Mouse (Mus musculus): ENCODE data around the gene Mark3. TPM values are rescaled to one million over a fixed set of nuclear protein-coding genes. Genes with fewer than 3 reads are reported as not detected.

The Mark3 gene
- polyA plus RNA-seq, 1 experiment from 2014 or later = 85.4 TPM

DNA sequence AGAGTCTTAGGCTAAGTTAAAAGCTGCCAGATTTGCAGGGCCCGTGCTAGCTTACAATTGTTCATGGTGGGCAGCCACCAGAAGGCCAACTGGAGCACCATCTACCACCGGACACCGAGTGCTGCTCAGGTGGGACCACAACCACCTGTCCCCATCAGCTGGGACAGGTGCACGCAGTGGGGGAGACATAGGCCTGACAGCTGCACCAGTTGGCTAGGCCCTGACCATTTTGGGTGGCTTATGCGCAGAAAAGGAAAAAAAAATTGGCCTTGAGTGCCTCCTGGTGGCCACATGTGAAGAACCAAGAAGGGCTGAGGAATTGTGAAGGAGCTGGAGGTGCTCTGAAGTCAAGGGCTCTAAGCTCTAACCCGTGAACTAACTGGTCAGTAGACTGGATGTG, 121.9 kb downstream of the Mark3 start:
- DNase-seq (ENCODE audit: low read depth, low spot score) (no peak), ATAC-seq (peak; percentile 8)
- no peak for TF ChIP-seq CTCF (IDR thresholded peaks at IDR 0.05)
- in situ Hi-C loops (cut with MboI; ENCODE audit: low pct_unique_long_range_greater_than_20kb) = loop anchor here (5.0 kb wide), 1 partner anchor 44 kb away; no protein-coding TSS in a partner anchor
- H3K27me3 ChIP-seq = no peaks in the 10 kb centered on the region
- POLR2A ChIA-PET = interaction anchor here (0.8 to 2.0 kb wide), 5 partner anchors 18 to 38 kb away, joined by 3 to 10 read pairs (median 4); partner anchors contain the start of gene Trmt61a
- CTCF ChIA-PET = interaction anchor here (0.6 to 4.5 kb wide), 10 partner anchors 9 to 43 kb away, joined by 3 to 49 read pairs (median 6); no protein-coding TSS in a partner anchor

DNA sequence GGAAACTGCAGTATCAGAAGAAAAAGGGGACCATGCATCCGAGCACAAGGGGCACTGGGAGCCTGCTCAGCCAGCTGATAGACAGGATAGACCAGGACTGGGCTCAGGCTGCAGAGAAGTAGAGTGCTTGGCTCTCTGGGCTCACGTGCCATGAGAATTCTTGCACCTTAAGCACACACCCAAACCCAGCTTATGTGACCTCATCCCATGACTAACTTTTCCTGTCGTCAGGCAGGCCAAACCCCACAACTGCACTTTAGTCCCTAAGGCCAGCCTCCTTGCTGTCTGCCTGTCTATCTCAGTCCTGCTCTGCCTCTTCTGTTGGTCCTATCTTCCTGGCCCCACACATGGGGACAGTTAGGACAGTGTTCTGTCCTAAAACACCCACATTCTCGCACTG, 123.4 kb downstream of the Mark3 start:
- DNase-seq (ENCODE audit: low read depth, low spot score) (no peak), ATAC-seq (no peak)
- no peak for TF ChIP-seq CTCF (IDR thresholded peaks at IDR 0.05)
- CTCF ChIA-PET = interaction anchor here (4.5 kb wide), 1 partner anchor 30 kb away, joined by 49 read pairs; no protein-coding TSS in a partner anchor
- POLR2A ChIA-PET = interaction anchor here (0.9 kb wide), 1 partner anchor 10 kb away, joined by 3 read pairs; no protein-coding TSS in a partner anchor
- no peaks in the 10 kb centered on the region for H3K27me3 ChIP-seq
- in situ Hi-C loops (cut with MboI; ENCODE audit: low pct_unique_long_range_greater_than_20kb) = loop anchor here (5.0 kb wide), 1 partner anchor 45 kb away; no protein-coding TSS in a partner anchor

DNA sequence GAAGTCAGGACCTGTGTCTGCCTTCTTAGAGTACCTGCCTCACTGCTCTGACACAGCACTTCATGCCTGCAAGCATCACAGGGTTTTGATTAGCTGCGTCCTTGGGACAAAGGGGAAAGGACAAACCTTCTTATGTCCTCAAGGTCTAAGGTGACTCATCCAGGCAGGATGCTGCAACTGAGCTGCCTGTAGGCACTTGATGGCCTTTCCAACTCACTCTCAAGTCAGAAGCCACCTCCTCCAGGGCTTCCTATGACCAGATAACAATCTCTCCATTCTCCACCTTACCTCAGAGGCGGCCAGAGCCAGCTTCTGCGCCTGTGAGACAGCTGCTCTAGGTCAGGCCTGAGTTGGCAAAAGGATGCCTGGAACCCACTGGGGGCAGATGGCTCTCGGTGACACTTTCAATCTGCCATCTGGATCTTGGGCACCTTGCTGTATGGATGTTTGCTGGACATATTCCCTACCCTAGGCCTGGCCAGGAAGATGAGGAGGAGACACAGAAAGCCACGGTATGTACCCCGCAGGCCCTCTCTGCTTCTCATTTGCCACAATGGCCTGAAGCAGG, 124.1 kb downstream of the Mark3 start:
- POLR2A ChIA-PET = no interaction called here
- no peaks in the 10 kb centered on the region for H3K27me3 ChIP-seq
- ATAC-seq = no peak
- CTCF ChIA-PET = interaction anchor here (4.5 kb wide), 1 partner anchor 31 kb away, joined by 49 read pairs; no protein-coding TSS in a partner anchor
- in situ Hi-C loops (cut with MboI; ENCODE audit: low pct_unique_long_range_greater_than_20kb) = loop anchor here (5.0 kb wide), 1 partner anchor 46 kb away; no protein-coding TSS in a partner anchor
- TF ChIP-seq CTCF (IDR thresholded peaks at IDR 0.05) = no peak
- no peak for DNase-seq (ENCODE audit: low read depth, low spot score)

- in situ Hi-C loops (cut with MboI; ENCODE audit: low pct_unique_long_range_greater_than_20kb) = loop anchor here (5.0 kb wide), 1 partner anchor 47 kb away; no protein-coding TSS in a partner anchor
- POLR2A ChIA-PET = no interaction called here
- CTCF ChIA-PET = no interaction called here
- no peaks in the 10 kb centered on the region for H3K27me3 ChIP-seq
- no peak for DNase-seq (ENCODE audit: low read depth, low spot score)
- TF ChIP-seq CTCF (IDR thresholded peaks at IDR 0.05) = no peak
- ATAC-seq = no peak
Measured at GRCm38 (mm10) chr12:111699542-111699941, 125.2 kb downstream of the Mark3 start.

DNA sequence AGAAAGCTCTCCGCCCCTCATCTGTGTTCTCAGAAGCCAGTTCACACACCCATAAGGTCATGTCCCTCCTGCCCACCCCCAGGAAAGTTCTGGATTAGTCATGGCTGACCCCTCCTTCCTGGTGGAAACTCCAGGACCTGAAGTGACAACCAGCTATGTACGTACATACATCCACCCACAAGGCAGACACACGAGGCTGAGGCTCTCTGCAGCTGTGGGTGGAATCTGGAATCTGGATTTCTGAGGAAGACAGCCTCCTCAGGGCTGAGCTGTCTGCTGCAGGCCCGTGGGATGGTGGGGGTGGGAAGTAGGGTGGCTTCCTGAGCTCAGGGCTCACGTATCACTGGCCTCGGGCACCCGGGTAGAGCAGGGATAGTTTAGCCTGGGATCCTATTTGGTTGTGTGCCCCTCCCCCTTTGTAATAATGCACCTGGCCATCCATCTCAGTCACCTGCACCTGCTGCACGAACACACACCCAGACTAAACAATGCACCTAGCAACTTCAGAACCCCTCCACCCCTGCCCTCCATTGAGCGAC, 126.7 kb downstream of the Mark3 start:
- DNase-seq (ENCODE audit: low read depth, low spot score) (no peak), ATAC-seq (no peak)
- TF ChIP-seq CTCF (IDR thresholded peaks at IDR 0.05) = no peak
- CTCF ChIA-PET = interaction anchor here (1.3 kb wide), 1 partner anchor 27 kb away, joined by 4 read pairs; no protein-coding TSS in a partner anchor
- POLR2A ChIA-PET = no interaction called here
- no peaks in the 10 kb centered on the region for H3K27me3 ChIP-seq
- in situ Hi-C loops (cut with MboI; ENCODE audit: low pct_unique_long_range_greater_than_20kb) = no loop called here

- ChIA-PET POLR2A (no interaction called here), CTCF (no interaction called here)
- in situ Hi-C loops (cut with MboI; ENCODE audit: low pct_unique_long_range_greater_than_20kb) = no loop called here
- no peak for ATAC-seq
- H3K27me3 ChIP-seq = no peaks in the 10 kb centered on the region
- TF ChIP-seq CTCF (IDR thresholded peaks at IDR 0.05) = no peak
- no peak for DNase-seq (ENCODE audit: low read depth, low spot score)
Measured at GRCm38 (mm10) chr12:111703301-111703700, 129.0 kb downstream of the Mark3 start.

GRCm38 (mm10) chr12:111704609-111705008, 130.3 kb downstream of the Mark3 start:
- CTCF ChIA-PET = interaction anchor here (1.4 to 1.9 kb wide), 2 partner anchors 9 to 36 kb away, joined by 6 to 11 read pairs; no protein-coding TSS in a partner anchor
- H3K27me3 ChIP-seq = no peaks in the 10 kb centered on the region
- DNase-seq (ENCODE audit: low read depth, low spot score) (peak; percentile 85), ATAC-seq (peak; percentile 90)
- TF ChIP-seq CTCF (IDR thresholded peaks at IDR 0.05) = no peak
- POLR2A ChIA-PET = interaction anchor here (1.3 kb wide), 1 partner anchor 15 kb away, joined by 3 read pairs; no protein-coding TSS in a partner anchor
- in situ Hi-C loops (cut with MboI; ENCODE audit: low pct_unique_long_range_greater_than_20kb) = no loop called here

DNA sequence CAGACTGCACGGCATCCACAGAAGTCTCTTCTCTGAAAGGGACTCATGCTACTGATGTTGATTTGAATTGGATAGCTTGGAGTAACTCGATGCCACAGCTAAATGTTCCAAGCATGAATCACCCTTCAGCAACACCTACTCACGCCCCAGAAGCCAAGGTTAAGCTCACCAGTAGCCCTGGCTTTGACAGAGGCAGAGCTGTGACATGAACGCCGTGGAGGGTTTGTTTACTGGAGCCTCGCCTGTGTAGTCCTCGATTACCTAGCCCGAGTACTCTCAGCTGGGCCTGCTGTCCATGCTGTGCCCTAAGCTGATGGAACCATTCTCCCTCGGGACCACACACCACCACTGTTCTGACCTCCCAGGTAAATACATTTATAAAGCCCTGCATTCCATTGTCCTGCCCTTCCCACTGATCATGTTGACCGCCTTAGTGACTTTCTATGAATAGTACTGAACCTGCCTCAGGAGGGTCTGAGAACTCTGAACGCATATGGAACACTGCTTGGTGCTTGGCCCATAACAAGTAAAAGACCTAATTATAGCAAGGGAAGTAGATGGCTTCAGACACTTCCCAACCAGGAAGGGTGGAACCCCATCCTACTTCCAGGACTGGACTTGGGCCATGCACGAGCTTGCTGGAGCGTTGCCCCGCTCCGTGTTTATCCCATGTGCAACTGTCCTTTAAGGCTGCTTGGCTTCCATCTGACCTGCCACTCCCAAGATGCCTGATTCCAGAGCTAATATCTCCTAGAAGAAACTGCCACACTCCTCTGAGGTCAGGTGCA, 131.1 kb downstream of the Mark3 start:
- no peak for DNase-seq (ENCODE audit: low read depth, low spot score)
- no peaks in the 10 kb centered on the region for H3K27me3 ChIP-seq
- POLR2A ChIA-PET = interaction anchor here (0.6 to 1.3 kb wide), 2 partner anchors 15 to 215 kb away, joined by 3 read pairs; no protein-coding TSS in a partner anchor
- peak; percentile 70 for ATAC-seq
- in situ Hi-C loops (cut with MboI; ENCODE audit: low pct_unique_long_range_greater_than_20kb) = no loop called here
- CTCF ChIA-PET = interaction anchor here (0.9 to 1.9 kb wide), 4 partner anchors 10 to 37 kb away, joined by 3 to 11 read pairs (median 4); partner anchors contain the start of gene Trmt61a
- no peak for TF ChIP-seq CTCF (IDR thresholded peaks at IDR 0.05)

Other genes starting within 250 kb of the Mark3 start
- gene Cdc42bpb, start 196.8 kb upstream of the Mark3 start, polyA plus RNA-seq (2021) = 103 TPM
- not detected for gene Lbhd2, start 167.7 kb upstream of the Mark3 start, polyA plus RNA-seq (2021)
- gene Exoc3l4, start 157.5 kb upstream of the Mark3 start, polyA plus RNA-seq (2021) = 8.5 TPM
- 57.5 TPM for gene Tnfaip2, start 132.1 kb upstream of the Mark3 start, polyA plus RNA-seq (2021)
- gene Gm266, start 88.7 kb upstream of the Mark3 start, polyA plus RNA-seq (2021) = 2.3 TPM
- gene Eif5, start 36.5 kb upstream of the Mark3 start, polyA plus RNA-seq (2021) = 251 TPM
- gene Ckb, start 97.8 kb downstream of the Mark3 start, polyA plus RNA-seq (2021) = 69.4 TPM
- gene Trmt61a, start 103.6 kb downstream of the Mark3 start, polyA plus RNA-seq (2021) = 12.9 TPM
- 40.1 TPM for gene Bag5, start 138.7 kb downstream of the Mark3 start, polyA plus RNA-seq (2021)
- gene Apopt1, start 138.7 kb downstream of the Mark3 start, polyA plus RNA-seq (2021) = 36.7 TPM
- gene Klc1, start 184.3 kb downstream of the Mark3 start, polyA plus RNA-seq (2021) = 110 TPM
- gene Xrcc3, start 239.3 kb downstream of the Mark3 start, polyA plus RNA-seq (2021) = 4.1 TPM
- 42.1 TPM for gene Zfyve21, start 239.6 kb downstream of the Mark3 start, polyA plus RNA-seq (2021)